Mouse (Mus musculus) embryonic fibroblast, embryonic 13.5 days (primary cell): ENCODE data around the gene Ssmem1.

ENCODE experiments used
- CTCF ChIP-seq: IDR thresholded peaks from 2 replicates; pipeline ENCODE4 v1.5.1; 2011; ENCODE audit warnings: mild to moderate bottlenecking, control low read depth, low read length, moderate library complexity, borderline replicate concordance; ENCODE audit not compliant: insufficient read depth
- POLR2A ChIP-seq: IDR thresholded peaks from 2 replicates; pipeline ENCODE4 v1.6.1; 2011; ENCODE audit warnings: low read depth, mild to moderate bottlenecking, control low read depth, low read length, moderate library complexity

DNA sequence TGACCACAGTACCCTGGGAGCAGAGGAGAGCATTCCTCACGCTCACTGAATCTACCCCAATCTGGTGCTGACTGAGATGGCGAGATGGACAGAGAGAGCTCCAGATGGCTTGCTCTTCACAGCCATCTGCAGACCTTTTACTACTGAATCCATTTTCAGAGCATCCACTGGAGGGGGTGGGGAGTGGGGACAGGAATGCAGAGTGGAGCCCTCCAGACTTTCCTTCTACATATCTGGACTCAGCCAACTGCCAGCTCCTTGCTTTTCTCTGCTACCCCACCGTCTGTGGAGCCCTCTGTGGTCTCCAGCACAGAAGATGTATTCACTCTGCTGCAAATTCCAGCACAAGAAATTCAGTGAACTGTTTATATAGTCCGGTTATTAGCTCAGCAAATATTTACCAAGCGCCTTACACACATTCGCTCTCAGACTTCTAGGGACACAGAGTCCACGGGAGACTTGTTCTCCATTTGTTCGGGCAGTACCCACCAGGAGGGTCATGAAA lies 32.4 kb upstream of the Ssmem1 start:
- TF ChIP-seq POLR2A (no peak), CTCF (no peak)
